Mouse (Mus musculus): Measurements from ENCODE around the gene Zfpl1.

DNA sequence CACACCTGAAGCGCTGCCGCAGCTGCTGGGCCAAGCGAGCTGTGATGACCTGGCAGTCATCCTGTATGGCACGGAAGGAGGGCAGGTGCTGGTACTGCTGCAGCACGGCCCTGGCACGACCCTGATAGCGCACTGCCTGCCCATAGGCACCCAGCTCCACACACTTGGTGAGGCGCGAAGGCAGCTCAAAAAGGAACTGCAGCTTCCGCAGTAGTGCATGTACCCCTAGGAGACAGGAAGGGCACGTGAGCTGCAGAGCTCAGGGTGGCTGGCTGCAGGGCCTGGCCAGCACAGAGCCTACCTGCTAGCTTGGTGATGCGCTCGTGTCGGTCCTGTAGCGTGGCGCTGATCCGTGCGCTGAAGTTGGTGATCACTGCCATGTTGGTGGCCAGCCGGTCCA lies 13.5 kb downstream of the Zfpl1 start:
- TF ChIP-seq EP300 (IDR thresholded peaks at IDR 0.05; ENCODE audit: low read depth) (no peak), CTCF (IDR thresholded peaks at IDR 0.05; ENCODE audit: low read depth) (no peak)

Data from heart, postnatal 0 days (tissue).